Mouse (Mus musculus) monocyte, adult 5-6 weeks (primary cell): ENCODE data around the gene Tanc2. TPM values are rescaled to one million over a fixed set of nuclear protein-coding genes. Genes with fewer than 3 reads are reported as not detected.

Experiments
- ATAC-seq: fragments of 153-309, 156-312 bp; replicated peaks from 2 replicates; pipeline ENCODE4 v1.8.0; 2017; ENCODE audit warnings: mild to moderate bottlenecking; ENCODE audit not compliant: low TSS enrichment, insufficient number of reproducible peaks, severe bottlenecking, poor library complexity, low FRiP score
- total RNA-seq: library from RNA; stranded (forward); fragments of 200-1000, 200-491, 200-594 nt; gene quantifications from 3 replicates; pipeline ENCODE4 v1.2.3, GENCODE M21; 2017

The Tanc2 gene
- total RNA-seq, 1 experiment from 2014 or later: 0.57 TPM

DNA sequence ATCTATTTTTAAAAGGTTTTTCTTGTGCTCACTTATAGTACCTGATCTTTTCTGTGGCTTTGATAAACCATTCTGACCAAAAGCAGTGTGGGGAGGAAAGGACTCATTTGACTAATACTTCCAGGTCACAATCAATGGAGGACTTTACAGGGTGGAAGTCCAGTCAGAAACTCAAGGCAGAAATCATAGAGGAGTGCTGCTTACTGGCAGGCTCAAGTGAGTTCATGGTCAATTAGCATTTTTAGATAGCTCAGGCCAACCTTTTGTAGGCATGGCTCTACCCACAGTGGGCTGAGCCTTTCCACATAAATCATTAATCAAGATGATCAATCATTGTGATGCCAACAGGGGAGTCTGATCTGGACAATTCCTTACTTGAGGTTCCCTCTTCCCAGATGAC, 12.4 kb downstream of the Tanc2 start:
- ATAC-seq: no peak

DNA sequence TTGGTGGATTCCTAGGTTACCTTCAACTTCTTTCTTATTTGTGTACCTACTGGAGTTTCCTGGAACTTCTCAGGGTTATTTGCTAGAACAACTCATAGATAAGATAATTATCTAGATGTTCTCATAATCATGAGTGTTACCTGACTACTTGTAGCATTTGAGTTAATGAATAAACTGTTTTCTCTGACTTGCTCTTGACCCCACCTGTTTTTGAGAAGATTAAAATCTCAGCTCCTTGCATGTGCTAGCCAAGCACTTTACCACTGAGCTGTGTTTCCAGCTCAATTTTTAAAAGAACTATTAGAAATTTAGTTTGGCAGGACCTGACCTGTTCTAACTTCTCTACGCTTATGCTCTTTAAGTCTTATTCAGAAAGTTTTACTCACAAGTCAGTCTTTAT, 36.4 kb downstream of the Tanc2 start:
- ATAC-seq: no peak

DNA sequence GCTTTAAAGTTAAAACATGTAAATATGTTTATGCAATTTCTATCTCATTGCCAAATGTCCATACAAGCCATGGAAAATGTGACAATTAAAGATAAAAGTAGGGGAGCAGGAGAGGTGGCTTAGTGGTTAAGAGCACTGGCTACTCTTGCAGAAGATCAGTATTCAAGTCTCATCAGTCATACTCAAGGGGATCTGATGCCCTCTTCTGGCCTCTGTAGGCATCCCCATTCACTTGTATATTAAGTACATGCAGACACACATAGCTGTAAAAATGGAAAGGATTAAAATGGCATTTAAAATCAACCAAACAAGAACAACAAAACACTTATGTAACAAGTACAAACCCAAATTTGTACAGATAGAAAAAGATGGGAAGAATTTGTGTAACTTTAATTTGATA, 54.2 kb downstream of the Tanc2 start:
- ATAC-seq: no peak

DNA sequence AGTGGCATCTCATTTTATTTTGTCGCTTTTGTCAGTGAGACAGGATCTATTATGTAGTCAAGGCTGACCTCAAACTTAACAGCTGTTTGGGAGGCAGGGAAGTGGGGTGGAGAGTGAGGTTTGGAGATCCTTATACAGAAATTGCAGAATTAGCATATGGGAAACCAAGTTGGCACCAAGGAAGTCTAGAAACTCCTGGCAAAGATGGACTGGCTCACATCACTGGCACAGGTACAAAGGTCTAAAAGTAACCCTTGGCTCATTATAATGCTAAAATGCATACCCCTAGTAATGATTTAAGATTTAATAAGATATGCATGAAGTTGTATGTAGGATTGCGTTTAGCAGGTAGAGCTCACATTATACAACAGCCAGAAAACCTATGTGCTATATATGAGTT, 58.2 kb downstream of the Tanc2 start:
- ATAC-seq: no peak

DNA sequence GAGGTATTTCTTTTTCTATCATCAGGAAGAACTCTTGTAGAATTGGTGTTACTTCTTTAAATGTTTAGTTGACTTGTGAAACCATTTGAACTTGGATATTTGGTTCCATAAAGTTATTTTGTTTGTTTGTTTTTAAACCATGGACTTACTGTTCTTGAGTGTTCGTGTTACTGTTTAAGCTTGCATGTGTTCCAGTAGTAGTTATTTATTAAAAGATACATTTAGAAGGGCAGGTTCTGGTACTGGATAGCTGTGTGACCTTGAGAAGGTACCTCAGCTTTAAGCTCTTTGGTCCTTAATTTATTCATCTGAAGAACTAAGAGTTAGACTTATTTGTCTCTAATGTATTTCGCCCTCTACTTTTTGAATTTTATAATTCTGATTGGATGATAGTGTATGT, 64.8 kb downstream of the Tanc2 start:
- ATAC-seq: no peak

DNA sequence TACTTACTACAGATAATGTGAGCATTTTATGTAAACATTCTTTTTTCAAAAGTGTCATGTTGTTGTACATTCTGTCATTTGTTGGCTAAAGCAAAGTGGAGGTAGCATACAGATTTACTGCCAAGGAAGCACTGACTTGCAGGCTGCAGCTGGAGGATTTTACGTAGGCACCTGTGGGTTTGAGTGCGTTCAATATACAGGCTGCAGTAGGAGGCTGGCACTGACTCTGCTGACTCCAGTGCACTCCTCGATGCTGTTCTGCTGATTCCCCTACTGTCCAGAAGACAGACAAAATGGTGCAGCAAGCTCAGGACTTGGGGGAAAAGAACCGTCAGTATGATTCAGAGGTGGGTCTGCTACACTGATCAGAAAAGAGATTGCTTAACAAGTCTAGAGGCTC, 65.5 kb downstream of the Tanc2 start:
- ATAC-seq: no peak

DNA sequence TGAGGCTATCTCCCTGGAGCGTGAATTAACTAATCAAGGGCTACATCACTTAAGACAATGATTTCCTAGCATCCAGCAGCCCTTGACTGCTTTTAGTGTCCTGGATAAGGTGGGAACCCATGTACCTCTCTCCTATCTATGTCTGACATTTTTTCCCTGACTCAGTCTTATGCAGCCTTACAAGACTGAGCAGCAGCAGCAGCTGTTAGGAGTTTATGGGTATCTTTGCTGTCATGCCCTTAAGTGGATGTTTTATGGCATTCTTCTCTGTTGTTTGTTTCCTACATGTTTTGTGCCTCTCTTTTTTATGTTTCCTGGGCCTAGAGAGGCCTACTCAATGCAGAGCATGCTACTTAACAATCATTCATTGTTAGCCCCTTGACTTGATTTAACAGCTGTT, 78.1 kb downstream of the Tanc2 start:
- no peak for ATAC-seq

DNA sequence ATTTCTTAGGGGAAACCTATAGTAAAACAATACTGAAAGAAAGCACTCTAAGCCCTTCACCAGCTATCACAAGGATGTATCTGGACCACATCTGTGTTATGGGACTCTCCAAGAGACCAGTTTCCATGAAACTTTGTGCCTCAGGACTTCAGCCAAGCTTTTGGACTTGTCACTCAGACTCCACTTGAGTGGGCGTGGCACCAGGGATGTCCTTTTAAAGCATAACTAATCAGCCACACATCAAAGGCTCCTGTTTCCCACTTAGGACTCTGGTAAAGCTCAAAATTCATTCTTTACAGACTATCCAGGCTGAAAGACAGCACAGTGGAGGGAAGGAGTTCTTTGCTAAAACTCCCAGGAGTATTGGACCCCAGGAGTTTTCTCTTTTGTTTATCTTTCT, 89.2 kb downstream of the Tanc2 start:
- no peak for ATAC-seq

DNA sequence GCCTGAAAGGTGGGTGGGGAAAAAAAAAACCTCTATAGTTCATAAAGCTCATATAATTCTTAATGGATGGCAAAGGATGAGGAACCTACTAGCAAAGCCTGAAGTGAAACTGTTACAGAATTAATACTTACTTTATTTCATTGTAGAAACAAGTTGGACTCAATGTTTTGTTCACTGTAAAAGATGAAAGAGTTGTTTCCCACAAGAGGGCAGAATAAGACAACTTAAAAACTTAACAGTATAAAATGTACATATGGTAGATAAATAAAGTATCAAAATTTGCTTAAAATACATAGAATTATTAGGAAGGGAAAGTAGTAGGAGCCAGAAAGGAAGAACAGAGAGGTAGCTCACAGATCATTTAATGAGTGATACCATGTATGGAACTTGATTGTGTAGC, 95.0 kb downstream of the Tanc2 start:
- ATAC-seq: no peak

DNA sequence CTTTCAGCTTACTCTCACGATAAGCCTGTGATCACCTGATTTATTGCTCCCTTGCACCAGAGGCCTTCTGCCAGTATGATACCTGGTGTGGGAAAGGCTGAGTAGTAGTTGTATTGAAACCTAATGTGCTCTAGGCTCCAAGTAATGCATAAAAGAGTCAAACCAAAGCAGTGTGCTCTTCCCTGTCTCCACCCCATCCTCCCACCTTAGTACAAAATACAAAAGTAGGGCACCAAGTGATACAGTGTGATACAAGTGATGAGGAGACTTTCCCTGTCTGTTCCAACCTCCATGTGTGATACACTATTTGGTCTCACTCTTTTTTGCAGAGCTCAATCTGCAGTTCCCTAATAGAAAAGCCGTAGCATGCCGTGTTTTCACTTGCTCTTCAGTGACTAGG, 110.7 kb downstream of the Tanc2 start:
- ATAC-seq: no peak

DNA sequence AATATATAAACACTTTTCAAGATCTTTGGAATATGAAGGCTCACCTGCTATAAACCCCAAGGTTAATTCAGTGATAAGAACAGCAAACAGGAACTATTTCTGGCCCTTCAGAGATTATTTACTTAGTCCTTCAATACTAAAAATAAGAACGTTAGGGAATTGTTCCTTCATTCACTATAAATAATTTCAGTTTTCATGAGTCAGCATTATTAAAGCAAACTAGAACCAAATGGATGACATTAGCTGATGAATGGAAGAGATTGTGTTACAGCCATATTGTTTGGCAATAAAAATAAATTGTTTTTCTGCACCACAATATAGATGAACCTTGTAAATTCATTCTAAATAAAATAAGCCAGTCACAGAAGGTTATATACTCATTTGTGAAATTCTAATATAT, 129.9 kb downstream of the Tanc2 start:
- ATAC-seq: no peak

DNA sequence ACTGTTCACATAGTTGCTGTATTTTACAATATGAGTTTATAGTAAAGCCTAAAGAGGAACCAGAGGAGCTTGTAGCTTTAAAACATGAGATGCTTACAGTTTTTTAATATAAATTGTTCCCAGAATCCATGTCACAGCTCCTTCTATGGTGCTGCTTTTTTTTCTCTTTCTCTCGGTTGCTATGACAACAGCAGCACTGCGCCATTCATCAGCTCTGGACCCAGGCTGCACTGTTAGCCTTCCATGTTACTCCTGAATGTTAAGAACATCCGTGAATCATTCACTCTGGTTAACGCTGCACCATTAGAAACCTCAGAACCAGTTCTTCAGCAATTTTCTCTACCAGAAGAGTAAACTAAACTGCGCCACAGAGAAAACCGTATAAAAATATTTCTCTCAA, 141.8 kb downstream of the Tanc2 start:
- no peak for ATAC-seq

DNA sequence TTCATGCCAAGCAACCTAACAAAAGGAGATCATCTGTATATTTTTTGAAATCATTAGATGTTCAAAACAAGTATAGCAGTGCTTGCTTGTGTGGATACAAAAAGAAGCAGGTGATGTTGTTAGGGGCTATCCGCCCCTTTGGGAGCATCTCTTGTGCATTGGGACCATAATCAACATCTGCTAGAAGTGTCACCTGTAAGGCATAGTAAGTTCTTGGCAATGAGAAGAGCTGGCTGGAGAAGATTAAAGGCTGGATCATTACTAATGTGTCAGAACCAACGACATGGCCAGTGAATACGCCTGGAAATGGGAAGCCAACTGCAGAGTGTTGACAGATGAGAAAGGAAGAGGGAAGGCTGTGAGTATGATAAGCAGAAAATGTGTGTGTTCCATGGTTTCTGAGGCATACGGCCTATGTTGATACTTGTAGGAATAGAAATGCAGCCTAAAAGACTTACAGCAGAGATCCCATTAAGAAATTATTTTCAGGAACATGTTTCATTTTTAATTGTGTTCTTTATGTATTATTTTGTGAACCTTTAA, 142.3 kb downstream of the Tanc2 start:
- no peak for ATAC-seq

DNA sequence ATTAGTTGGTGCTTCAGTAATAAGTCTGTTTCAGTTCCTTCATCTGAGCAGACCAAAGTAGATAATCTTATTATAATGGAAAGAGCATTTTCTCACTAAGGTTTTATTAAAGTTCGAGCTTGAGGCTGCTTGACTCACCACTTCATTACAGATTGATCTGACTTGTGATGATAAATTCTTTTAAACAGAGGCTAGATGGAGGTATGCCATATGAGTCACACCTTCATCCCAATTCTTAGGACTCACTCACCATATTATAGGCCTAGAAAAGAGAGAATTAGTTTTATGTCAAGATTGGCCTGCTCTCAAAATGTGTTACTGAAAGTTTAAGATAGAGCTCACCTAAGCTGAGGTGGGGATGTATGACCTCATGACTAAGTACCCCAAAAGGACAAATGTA, 153.4 kb downstream of the Tanc2 start:
- no peak for ATAC-seq

DNA sequence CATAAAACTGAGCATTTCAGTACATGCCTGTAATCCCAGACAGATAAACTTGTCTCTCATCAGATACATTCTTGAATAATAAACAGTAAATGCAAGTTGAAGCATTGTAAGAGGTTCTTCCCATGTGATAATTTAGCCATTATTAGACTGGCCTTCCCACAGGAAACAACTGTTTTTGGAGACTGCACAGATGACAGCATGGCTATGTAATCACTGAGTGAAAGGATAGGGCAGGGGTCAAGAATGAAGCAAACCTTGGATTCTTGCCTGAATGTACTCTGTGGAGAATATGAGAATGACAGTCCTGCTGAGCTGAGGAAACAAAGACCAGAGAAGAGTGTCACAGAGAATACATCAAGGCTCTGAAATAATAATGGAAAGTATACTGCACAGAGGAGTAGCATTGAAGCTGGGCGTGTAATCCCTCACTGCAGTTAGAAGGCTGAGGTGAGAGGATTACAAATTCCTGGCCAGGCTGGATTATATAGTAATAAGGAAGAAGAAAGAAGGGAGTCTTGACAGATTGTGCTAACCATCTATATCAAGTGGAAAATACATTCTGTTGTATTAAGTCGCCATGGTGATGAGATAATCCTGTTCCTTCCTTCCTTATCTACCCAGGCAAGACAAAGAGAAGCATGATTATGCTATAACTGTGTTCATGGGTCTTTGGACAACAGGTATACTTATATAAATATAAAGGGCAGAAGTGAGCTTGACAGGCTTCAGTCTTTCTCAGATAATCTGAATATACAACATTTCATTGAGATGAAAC, 159.7 kb downstream of the Tanc2 start:
- ATAC-seq: no peak

DNA sequence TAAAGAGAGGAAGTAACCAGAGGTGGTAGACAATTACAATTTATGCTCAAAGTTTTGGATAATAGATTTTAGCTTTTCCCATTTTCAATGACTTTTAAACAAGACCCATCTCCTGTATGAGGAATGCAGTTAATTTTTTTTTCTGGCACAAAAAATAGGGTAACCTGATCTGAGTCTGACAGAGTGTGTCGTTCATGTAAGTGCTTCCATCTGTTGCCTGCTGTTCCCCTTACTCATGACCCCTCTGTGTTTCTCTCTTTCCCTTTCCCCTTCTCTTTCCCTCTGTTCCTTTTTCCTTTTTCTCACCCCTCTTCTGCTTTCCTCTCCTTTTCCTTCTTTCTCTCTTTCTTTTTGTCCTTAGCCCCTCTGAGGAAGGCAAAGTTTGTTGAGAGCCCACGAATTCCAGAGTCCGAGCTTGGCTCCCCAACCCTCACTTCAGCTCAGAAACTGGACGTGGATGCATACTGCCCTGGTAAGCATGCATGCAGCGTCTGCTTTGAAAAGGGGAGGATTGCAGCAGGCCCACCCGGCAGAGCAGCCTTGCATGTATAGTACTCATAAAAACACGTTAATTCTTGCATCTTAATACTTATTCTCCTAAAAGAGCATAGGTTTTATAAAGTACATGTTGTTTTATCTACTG, 168.9 kb downstream of the Tanc2 start:
- no peak for ATAC-seq

DNA sequence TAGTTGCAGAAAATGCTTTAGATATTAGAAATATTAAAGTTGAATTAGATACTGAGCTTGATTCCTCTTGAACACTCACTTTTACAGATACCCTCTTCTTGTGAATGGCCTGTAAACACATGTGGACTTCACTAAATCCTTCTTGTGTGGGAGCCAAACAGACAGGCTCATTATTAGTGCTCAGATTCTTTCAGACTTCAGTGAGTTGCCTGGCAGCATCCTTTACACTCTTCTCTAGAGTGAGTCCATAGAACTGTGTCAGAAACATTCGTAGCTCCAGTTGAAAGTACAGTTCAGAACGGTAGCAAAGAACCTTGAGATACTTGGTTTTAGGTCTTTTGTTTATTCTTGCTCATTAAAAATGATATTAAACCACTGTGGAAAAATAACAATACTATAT, 169.6 kb downstream of the Tanc2 start:
- ATAC-seq: no peak

DNA sequence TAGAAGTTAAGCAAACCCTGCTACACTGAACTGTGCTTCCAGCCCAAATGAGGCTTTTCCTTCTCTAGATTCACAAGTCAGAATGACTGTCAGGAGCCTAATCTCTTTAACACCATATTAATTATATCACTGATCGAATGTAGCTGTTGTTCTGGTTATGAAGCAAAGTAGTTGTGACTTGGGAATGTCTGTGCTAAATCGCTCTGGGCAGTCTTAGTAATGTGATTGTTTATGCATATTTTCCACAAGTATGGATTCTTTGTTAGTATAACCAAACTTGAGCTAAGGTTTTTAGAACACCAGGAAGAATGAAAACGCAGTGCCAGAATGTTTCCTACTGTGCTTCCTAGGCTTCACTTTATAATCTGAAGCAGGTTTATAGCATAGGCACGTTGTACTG, 170.6 kb downstream of the Tanc2 start:
- no peak for ATAC-seq

DNA sequence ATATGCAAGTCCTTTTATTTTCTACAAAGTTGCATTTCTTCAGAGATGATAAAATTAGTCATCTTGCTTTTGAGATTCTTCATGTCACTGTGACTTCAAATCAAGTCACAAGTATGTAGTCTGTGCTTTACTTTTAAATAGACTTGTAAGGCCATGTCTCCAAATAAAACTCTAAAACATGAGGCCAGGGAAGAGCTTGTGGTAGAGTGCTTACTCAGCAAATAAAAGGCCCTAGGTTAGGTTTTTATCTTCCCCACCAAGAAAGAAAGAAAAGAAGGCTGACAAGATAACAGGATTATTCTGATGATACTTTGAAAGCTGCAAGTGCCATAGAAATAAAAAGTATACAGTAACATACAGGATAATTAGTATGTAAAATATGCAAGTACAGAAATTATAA, 188.0 kb downstream of the Tanc2 start:
- ATAC-seq: no peak

DNA sequence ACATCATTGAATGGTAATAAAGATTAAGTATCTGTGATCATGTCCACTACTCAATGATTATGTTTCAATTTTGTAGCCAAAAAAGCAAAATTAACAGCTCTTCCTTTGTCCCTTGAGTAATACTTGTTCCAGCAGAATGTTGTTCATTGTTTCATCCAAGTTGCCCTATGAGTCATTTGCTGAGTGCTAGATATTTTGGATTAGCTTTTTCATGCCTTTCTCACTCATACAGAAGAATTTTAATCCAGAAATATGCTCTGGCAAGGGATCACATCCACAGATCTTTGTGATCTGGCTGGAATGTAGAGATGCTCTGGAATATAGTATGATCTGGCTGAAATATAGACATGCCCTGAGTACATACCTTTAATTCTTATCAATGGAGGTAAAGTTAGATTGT, 202.7 kb downstream of the Tanc2 start:
- ATAC-seq: no peak
